Mouse (Mus musculus) cerebellum, adult 8-10 months (tissue): ENCODE results near the gene Ccin.

Experiments used
- DNase-seq: peaks from one replicate; pipeline ENCODE4 v3.0.0; 2022

Gene Ccin

DNA sequence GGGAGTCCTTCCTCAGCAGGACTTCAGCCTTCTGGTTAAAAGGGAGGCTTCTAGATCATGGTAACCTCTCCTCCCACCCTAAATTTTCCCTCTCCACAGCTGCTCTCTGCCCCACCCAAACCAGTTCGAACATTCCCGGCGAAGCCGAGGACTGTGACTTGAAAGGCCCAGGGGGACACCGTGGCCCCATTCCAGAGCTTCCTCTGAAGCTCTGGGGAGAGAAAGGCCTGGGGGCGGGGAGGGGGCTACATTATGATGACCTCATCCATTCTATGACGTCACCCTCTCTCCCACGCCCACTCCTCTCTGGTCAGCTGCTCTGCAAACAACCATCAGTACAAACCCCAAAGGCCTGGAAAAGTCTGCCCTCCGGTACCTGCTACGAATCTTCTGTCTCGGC lies at the start of gene Ccin:
Gene Ccin (plus strand): TSS at position 303 of the 400 bp plus-strand sequence.
- DNase-seq, result no peak

DNA sequence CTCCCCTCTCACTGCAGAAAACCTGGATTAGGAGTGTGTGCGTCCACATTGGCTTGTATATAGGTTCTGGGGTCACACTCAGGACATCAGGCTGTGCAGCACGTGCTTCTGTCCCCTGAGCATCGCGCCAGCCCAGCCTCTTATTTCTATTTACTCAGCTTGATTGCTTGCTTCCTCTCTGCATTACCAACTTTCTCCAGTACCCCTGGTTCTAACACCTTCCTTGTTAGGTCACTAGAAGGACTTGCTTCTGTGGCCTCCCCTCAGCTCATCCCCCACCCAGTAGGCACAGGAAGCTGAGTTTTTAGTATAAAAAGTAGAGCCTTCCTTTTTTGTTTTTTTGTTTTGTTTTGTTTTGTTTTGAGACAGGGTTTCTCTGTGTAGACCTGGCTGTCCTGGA lies 47.1 kb upstream of the Ccin start:
- no peak for DNase-seq

DNA sequence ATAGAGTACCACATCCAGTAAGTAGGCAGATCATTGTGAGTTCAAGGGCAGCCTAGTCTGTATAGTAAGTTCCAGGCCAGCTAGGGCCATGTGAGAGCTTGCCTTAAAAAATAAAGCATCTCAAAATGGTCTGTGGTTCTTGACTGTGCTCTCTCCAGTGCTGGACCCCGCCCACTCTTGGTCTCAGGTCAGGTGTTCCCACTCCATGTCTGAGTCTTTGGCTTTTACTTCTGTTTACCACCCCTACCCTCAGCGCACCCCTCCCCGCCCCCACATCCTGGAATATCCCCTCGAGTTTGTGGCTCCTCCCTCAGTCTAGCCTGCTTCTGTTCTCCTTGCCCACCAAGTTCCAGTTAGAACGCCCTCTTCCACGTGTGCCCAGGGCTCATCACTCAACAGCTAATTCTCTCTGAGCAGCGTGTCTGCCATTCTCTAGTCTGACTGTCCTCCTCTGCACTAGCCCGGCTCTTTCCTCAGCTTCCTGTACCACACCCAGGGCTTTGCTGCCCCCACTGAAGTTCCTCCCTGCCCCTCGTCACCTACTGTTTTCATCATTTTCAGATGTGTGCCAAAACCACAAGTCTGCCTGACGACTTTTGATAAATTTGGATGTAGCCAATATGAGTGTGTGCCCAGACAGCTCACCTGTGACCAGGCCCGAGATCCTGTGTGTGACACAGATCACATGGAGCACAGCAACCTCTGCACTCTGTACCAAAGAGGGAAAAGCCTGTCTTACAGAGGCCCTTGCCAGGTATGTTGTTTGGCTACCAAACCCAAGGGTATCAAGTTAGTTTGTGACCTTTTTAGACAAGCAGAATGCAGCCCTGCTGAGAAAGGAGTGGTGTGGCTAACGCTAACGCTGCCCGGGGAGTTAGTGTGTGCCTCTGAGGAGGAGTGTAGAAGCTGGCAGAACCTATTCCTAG lies 46.3 kb upstream of the Ccin start:
- DNase-seq, result no peak

DNA sequence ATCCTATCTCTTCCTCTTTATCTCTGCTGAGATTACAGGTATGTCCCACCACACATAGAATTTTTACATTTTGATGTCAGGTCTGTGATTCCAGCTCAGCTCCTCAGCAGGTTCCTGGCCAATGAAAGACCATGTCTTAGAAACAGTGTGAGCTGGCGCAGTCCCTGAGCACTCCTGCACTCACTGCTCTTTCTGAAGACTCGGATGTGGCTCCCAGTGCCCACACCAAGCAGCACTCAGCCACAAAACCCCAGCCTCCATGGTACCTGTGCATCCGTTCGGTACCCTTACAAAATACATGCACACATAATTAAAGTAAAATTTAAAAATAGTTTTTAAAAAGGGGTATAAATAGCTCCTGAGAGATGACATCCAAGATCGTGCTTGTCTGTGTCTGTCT lies 42.0 kb upstream of the Ccin start:
- no peak for DNase-seq

DNA sequence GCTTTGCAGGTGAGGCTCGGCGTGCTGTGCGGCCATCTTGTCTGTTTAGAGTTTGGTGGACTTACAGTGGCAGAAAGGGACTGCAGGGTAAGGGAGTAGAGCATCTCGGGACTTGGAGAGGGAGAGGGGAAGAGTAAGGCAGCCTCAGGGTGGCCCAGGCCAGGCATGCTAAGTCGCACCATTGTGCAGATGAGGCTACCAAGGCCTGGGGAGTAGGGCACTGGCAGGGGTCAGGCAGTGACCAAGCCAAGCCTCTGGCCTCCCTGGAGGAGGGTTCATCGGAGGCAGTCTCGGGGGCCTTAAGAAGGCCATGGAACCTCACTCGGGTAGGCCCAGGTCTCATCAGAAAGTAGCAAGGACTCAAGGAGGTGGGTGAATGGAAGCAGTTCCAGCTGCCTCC lies 40.9 kb upstream of the Ccin start:
- DNase-seq, result no peak

DNA sequence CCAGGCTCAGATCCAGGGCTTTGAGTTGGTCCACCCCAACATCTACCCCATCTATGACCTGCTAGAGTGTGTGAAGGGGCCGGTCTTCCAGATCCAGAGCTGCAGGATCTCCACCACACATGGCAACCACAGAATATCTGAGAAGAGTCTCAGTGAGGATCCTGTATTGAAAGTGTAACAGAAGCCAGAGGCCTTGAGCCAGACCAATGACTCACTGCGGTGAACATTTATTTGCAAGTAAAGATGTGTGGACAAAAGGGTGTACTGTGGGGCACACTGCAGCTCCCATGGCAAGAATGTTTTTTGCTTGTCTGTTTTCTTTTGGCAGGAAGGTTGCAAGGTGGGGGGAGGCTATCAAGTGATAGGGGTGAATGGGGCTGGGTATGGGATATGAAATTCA lies 35.7 kb upstream of the Ccin start:
- DNase-seq, result no peak

DNA sequence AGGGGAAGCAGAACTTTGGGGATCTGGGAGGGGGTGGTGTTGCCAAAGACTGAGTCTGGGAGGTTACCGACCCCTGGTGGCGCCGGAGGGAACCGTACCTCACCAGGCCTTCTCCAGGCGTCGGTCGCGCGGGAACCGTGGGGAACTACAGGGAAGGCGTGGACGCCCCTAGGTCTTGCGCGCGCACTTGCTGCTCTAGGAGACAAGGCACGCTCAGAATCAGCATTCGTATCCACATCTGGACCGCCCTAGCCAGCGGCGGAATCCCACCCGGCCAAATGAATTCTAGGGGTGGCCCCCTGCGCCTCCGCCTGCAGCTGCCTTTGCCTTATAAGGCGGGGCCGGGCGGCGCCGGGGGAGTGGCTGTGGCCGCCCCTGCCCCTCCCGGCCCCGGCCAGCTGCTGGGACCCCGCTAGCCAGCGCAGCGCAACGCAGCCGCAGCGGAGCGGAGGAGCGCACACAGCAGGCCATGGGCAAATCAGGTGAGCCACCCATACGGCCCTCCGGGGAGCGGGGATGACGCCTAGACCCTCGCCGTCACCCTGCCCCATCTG lies 25.9 kb upstream of the Ccin start, which contains the start of gene Glipr2:
Gene Glipr2 (plus strand): TSS at position 110 of the 554 bp plus-strand sequence.
- no peak for DNase-seq

DNA sequence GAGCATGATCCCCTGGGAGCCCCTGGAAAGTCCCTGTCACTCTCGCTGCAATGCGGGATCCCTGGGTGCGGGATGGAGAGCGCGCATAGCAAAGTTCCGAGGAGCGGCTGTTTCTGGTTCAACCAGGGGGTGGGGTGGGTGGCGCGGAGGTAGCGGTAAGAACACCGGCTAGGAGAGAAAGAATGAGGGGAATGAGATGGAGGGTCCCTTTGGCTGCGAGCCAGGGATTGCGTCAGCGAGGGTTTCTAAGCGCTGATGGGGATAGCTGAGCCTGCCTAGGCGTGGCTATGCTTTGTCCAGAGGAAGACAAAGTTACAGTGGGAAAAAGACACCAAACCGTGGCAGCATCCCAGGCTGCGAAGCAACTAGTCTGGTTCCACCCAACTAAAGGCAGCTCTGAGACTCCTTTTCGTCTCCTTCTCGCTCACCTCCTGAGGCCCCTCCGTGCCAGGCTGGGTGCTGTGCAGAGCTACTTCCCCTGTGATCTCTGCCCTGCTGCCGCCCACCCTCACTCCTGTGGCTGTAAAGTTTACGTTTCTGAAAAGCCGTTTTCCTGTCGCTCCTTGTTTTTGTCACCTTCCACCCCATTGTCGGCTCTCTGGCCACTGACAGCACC lies 25.3 kb upstream of the Ccin start:
- DNase-seq, result no peak

DNA sequence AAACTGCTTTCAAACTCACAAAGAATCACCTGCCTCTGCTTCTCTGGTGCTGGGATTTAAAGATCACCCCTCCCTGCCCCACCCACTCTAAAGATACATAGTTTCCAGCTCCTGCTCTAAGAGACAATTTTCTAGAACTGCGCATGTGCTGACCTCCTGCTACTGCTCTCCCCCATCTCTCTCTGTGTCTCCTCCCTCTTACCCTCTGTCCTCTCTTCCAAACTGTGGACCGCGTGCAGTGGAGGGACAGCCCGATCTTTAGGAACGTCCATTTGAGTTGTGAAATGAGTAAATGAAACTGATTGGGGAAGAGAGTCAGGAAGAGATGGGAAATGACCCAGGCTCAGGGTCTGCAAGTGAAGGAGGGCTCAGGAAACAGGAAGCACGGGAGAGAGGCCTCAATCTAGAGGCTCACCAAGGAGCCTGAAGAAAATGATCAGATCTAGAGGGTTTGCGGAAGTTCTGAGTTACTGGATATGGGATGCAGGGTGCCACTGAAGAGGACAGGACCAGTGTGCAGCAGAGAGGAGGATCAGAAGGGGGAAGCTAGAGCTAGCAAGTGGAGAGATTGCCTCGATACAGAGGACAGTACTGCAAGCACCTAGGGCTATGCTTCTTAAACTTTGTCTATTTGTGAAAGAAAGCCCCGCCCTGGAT lies 23.6 kb upstream of the Ccin start:
- no peak for DNase-seq

DNA sequence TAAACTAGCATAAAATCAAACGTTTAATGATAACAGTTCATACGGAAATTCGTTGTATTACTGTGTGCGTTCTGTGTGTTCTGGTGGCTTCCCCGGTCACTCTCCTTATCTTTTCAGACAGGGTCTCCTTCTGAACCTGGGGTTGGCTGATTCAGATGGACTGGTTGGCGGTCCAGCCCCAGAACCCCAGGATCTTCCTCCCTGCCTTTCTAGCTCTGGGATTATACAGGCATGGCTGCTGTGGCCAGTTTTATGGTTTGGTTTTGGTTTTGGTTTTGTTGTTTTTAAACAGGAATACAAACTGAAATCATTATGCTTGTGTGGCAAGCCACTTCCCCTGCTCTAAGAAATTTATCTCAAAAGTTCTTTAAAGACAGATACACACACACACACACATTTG lies 23.1 kb upstream of the Ccin start:
- DNase-seq, result no peak

DNA sequence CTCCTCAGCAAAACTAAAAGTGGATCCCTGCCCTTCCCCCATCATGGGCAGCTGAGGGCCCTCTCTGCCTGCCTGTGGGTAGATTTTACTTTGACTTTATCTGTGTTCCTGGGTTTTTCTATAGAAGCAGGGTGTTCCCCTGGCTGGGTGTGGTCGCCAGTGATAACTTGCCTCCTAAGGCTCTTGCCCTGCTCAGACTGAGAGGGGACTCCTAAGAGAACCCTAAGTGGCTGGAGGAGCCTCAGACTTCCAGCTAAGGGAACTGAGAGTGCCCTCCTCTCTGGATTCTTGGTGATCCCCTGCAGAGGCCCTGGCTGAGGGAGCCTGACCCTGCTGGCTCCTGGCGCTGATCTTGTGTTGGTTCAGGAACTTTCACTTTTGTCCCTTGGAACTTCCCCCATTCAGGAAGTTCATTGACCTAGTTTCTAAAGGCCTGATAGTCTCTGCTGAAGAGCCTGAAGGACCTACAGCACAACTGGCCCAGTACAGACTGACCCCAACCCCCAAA lies 18.9 kb upstream of the Ccin start:
- no peak for DNase-seq

DNA sequence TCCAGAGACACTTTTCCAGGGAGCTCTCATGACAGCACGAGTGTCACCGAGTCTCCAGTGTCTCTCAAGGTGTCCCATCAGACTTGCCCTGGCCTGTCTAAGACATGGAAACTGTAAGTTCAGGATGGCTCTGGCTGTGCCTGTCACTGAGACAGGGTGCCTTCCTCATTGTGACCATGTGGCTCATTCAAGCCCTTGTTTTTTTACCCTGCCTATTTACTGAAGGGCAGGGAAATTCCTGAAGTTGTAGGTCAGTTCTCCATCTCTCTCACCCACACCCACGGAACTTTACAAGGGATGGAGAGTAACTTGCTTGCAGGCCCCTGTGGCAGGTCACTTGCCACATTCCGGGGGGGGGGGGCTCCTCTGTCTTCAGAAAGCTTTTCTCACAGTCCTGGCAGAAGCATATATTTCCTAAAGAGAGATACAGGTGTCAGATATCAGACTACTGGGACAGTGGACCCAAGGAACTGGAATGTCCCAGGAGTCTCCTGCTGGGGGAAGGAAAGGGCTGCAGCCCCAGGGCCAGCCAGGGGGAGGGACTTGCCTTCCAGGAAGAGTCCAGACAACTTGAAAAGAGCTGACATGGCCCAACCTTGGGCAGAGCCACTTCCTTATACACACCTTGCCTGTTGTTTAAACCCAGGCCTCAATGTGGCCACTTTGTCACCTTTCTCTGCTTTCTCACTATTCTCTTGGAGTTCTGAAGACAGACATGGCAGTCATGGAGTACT lies 18.2 kb upstream of the Ccin start:
- DNase-seq, result no peak

DNA sequence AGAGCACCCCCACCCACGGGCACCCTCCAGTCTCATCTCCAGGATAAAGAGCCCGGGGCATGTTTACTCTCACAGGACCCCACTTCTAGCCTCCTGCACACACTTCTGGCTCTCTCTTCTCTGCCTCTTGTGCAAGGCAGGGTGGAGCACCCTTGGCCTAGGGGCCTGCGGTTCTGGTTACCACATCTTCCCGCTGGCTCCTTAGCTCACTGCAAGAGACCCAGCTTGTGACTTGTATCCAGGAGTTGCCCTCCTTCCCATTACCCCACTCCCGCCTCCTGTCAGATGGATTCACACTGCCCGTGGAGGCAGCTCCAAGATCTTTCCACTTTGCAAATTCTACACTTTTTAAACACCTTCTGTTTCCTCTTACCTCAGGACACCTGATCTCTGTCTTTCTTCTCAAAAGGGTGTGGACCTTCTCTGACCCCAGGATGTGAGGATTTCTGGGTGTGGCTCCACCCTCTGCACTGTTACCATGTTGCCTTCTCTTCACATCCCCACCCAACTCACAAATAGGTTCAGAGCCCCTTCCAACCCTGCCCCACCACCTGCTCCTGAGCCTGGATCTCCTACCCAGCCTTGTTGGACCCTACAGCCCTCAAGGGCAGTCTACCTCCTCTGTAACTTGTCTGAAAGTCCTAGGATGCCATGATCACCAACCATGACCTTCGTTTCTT lies 17.3 kb upstream of the Ccin start:
- no peak for DNase-seq

DNA sequence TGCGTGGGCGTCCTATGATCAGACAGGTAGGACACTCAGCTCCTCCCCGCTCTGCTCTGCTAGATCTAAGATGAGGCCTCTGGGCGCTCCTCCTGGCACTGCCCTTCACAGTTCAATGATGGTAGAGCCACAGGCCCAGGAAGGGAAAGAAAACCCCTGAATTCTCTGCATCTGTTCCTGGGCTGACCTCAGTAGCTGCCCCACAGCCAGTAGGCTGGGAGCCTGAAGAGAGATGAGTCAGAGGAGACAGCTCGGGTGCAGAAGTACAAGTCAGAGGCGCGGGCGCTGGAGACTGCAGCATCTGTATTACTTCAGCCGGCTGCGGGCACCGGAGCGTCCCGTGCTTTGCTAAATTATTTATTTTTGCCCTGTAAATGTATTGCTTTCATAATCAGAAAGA lies 14.6 kb upstream of the Ccin start:
- peak; percentile 34 for DNase-seq

DNA sequence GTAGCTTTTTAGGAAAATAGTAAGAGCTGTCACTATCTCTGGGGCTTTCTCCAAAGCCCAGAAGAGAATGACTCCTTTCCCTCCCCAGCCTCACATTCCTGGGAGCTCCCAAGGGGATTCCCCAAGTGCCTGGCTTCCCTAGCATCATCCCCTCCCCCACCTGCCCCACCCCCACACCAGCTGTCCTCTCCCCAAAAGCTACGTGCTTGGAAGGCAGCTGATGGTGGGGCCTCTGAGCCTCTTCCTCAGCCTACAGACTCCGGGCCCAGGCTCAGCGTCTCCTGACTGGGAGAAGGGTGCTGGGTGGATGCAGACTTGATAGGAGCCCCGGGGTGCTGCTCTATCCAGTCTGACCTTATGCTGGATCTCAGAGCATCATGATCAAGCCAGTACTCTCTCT lies 13.9 kb upstream of the Ccin start:
- no peak for DNase-seq

DNA sequence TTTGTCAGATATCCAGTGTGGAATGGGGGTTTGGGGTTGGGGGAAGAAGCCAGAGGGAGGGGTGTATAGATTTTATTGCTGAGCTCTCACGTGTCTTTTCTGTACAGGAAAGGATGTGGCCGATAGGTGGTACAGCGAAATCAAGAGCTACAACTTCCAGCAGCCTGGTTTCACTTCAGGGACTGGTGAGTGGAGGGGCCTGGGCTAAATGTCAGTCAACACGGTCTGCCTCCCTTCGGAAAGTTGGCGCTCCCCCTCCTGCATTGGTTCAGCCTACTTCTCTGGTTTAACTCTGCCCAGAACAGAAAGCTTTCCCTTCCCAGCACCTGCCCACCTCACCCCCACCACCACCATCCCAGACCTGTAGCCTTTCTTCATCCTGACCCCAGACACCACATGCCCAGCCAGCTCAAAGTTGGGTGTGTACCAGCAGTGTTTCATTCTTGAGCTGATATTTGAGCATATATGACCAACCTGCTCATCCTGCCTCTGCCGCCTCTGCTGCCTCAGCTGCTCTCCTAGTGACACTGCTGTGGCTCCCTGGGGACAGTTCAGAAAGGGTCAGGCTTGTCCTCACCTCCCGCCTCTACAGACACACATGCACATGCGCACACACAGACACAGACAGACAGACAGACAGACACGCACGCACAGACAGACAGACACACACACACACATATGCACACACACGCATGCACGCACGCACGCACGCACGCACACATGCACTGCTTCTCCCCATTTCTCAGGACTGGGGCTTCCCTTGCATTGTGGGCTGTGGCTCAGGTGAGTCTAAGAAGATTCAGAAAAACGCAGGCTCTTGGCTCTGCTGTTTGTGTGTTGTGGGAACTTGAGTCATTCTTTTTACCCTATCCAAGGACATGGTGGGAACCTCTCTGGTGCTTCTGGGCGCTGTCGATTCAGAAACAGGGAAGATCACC lies 12.6 kb upstream of the Ccin start:
- DNase-seq, result no peak

DNA sequence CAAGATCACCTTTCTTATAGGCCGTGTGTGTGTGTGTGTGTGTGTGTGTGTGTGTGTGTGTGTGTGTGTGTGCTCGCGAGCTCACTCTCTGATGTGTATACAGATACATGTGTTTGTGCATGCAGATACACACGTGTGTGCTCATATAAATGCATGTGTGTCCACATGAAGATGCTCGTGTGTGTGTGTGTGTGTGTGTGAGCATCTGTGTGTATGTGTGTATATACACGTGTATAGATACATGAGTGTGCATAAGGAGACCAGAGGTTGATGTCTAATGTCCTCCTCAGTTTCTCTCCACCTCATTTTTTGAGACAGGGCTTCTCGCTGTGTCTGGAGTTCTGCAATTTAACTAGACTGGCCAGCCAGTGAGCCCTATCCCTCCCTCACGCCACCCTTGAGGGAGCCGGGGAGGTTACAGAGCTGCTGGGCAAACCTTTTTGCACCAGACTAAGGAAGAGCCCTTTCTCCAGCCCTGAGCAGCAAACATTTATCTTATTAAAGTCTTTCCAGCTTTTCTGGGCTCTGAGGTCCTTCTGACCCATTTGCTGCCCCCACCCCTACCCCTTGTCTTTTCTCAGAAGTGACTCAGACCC lies 11.6 kb upstream of the Ccin start:
- no peak for DNase-seq

DNA sequence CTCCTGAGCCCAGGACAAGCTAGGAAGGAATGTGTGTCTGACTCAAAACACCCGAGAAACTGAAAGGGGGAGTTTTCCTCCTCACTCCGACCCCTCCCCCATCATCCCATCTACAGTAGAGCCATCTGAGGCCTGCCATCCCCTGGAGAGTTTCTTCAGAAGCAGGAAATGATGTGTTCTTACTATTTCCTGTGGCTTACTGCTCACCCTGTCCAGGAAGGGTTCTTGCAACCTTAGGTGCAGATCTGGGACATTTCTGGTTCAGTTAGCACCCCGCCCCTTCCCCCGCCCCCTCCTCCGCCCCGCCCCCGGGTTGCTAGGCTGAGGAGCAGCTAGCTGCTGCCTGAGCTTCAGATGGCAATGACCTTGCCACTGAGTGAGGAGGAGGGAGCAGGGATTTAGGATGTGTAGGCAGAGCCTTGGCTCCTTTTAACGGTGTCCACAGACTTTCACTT lies 11.1 kb upstream of the Ccin start:
- DNase-seq, result no peak

DNA sequence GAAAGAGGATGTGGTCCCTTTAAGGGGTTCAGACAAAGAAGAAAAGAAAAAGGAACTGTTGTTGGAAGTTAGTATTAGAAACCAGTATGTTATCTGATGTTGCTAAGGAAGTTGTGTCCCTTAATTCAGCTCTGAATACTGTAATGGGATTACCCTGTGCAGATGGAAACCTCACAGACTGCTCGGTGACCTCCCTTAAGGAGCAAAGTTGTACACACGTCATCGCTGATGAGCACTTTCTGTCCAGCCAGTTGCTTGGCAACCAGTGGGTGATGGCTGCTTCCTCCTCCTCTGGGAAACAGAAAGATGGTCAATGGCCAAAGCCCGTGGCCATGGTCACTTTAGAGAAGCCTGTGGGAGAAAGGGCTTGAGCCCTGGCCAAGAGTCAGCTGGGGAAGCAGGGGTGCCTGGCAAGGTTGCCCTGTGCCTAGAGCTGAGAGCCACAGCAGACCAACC lies 9.7 kb upstream of the Ccin start:
- DNase-seq, result no peak

DNA sequence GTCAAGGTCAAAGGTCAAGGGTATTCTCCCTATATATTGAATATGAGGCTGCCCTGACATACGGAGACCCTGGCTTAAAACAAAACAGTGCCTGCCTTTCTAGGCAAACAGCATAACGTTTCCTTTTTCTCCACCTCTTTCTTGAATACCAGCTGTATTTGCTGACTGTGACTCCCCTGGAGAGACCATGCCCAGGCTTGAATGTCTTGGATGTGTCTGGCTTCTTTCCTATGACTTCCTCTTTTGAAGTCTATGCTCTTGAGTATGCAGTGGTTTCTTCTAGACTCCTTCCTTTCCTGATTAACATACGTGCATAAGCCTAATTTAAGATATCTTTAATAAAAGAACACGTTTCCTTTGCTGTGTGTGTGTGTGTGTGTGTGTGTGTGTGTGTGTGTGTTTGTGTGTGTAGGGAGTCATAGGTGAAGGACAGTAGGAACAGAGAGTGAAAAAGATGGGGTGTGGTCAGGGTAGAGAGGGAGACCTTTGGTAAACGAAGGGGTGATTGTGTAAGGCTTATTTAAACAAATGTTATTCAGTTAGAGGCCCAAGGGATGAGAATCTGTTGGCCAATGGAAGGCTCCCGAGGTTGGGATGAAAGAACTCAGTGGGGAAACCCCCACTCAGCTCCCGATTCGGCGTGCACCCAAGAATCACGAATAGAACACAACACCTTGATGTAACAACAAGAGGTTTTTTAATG lies 8.2 kb upstream of the Ccin start:
- DNase-seq, result no peak
